In the genomic region with DNA sequence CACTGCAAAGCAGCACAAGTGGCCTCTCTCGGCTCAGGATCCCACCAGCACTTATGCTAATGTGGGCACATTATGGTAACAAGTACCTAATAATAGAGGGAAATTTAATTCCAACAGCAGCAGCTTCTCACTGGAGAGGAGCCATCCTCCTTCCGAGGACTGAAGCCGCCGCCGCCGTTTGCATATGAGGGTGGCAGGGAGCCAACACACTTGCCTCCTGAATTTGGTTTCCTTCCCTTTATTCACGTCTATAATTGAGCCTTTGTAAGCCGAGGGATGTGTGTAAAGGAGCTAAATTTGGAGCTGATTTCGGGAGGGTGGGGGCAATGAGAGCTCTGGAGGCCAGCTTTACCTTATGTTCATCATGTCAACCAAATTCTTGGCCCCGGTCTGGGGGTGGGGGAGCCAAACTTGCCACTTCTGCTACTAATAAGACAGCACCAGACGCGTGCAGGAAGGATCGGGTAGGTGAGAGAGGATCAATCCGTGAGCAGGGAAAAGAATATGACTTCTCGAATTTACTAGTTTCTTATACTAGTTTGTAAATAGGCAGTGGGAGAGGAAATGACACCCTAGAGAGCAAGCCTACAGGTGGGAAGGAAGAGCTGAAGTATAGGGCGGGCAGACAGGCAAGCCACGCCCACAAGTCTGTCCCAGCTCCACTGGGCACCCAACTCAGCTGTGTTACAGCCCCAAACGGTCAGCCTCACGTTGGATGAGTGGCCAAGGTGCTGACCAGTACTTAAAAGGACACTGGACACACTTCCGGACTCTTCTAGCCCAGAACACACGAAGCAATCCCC, we compare ENCODE assay signal across 9 mouse cellular contexts. TPM values are rescaled to one million over a fixed set of nuclear protein-coding genes. Genes with fewer than 3 reads are reported as not detected.
DNase-seq lines count a peak whose midpoint lies in the region; ATAC-seq and TF ChIP-seq lines count a peak whose summit lies in the region.
"Had no signal": no experiment of that assay in that cellular context is flagged by ENCODE, and none has a peak within 500 bp of the region (broad histone marks: within the 10 kb centered on the region; RNA-seq: fewer than 3 reads in every experiment).

No protein-coding gene starts in this region.

- no peaks in the 10 kb centered on the region for H3K36me3 ChIP-seq in kidney, embryonic 15.5 days
- H3K36me3 ChIP-seq in limb, embryonic 14.5 days (ENCODE audit: control insufficient read depth, insufficient read depth, low read length): no peaks in the 10 kb centered on the region
- H3K36me3 ChIP-seq in neural tube, embryonic 12.5 days: no peaks in the 10 kb centered on the region

- peak overlapping the region; percentile 47 for H3K4me2 ChIP-seq in kidney, embryonic 15.5 days
- peak overlapping the region; percentile 36 for H3K4me2 ChIP-seq in limb, embryonic 14.5 days (replicated peaks; ENCODE audit: low read depth, low read length, severe bottlenecking)
- H3K4me2 ChIP-seq in neural tube, embryonic 12.5 days (replicated peaks): peak overlapping the region; percentile 36

- no peak overlapping the region for H3K27ac ChIP-seq in kidney, embryonic 15.5 days
- H3K27ac ChIP-seq in limb, embryonic 14.5 days (replicated peaks; ENCODE audit: low read depth, low read length): peak overlapping the region; percentile 43; the same call in 1 of the 2 replicates
- H3K27ac ChIP-seq in neural tube, embryonic 12.5 days: peak overlapping the region; percentile 50; the same call in 1 of the 2 replicates

- H3K27me3 ChIP-seq in kidney, embryonic 15.5 days: peaks cover 16% of the 10 kb centered on the region
- no peaks in the 10 kb centered on the region for H3K27me3 ChIP-seq in limb, embryonic 14.5 days (ENCODE audit: control insufficient read depth, insufficient read depth, low read length)
- 0 out of 2 replicates have a peak, but pooled peaks cover 2% of the 10 kb centered on the region for H3K27me3 ChIP-seq in neural tube, embryonic 12.5 days (replicated peaks)

- H3K9ac ChIP-seq in kidney, embryonic 15.5 days: no peak overlapping the region
- H3K9ac ChIP-seq in limb, embryonic 14.5 days (ENCODE audit: low read depth, low read length, severe bottlenecking): no peak overlapping the region
- H3K9ac ChIP-seq in neural tube, embryonic 12.5 days: no peak overlapping the region

- peak; percentile 56 for DNase-seq in gastrocnemius, adult 18-20 months (ENCODE audit: low spot score)
- no peak for DNase-seq in gastrocnemius, postnatal 25 days
- DNase-seq in embryo, embryonic 11 days: peak; percentile 51
- DNase-seq in heart, adult 9 months (ENCODE audit: low spot score in 2 of 2): peak; percentile 17 to 29
- DNase-seq in limb, embryonic 14.5 days (ENCODE audit: low spot score): peak; percentile 84
- no peak for DNase-seq in urinary bladder, adult 2 months (ENCODE audit: low spot score)

- H3K9me3 ChIP-seq in kidney, embryonic 15.5 days (replicated peaks): no peaks in the 10 kb centered on the region
- H3K9me3 ChIP-seq in limb, embryonic 14.5 days (ENCODE audit: control insufficient read depth, low read length): no peaks in the 10 kb centered on the region
- no peaks in the 10 kb centered on the region for H3K9me3 ChIP-seq in neural tube, embryonic 12.5 days

- peaks cover 30% of the 10 kb centered on the region for H3K4me1 ChIP-seq in kidney, embryonic 15.5 days
- H3K4me1 ChIP-seq in limb, embryonic 14.5 days (ENCODE audit: control insufficient read depth, insufficient read depth, low read length): peaks cover 15% of the 10 kb centered on the region
- H3K4me1 ChIP-seq in neural tube, embryonic 12.5 days: peaks cover 37% of the 10 kb centered on the region

- no peak for ATAC-seq in kidney, embryonic 15.5 days (replicated peaks; ENCODE audit: low FRiP score)
- peak; percentile 81 for ATAC-seq in limb, embryonic 14.5 days (ENCODE audit: low FRiP score, low read depth)
- peak; percentile 86 for ATAC-seq in neural tube, embryonic 12.5 days (ENCODE audit: low FRiP score, low read depth)

- TF ChIP-seq POLR2A in limb, embryonic 14.5 days (IDR thresholded peaks at IDR 0.05; ENCODE audit: borderline replicate concordance, extremely low read depth, insufficient read depth, insufficient read length): no peak

- 12% methylated on average over 21 of the region's 21 CpGs for WGBS in kidney, embryonic 15.5 days
- 15% methylated on average over 21 of the region's 21 CpGs for WGBS in limb, embryonic 14.5 days
- WGBS in neural tube, embryonic 12.5 days: 19% methylated on average over 21 of the region's 21 CpGs

- peak overlapping the region; percentile 13; the same call in 1 of the 2 replicates for H3K4me3 ChIP-seq in kidney, embryonic 15.5 days (replicated peaks)
- peak overlapping the region; percentile 11; the same call in 1 of the 2 replicates for H3K4me3 ChIP-seq in limb, embryonic 14.5 days (replicated peaks; ENCODE audit: low read length)
- no peak overlapping the region for H3K4me3 ChIP-seq in neural tube, embryonic 12.5 days

RNA-seq across cellular contexts. Expression of a gene that starts 56.8 kb away (rescaled TPM):
- 1 to 10 TPM in 1 of 2 experiments, under 1 TPM in 1; 0.36 to 1.2 TPM for total RNA-seq in gastrocnemius, adult 18-20 months (2021)
- total RNA-seq in gastrocnemius, postnatal 25 days (2021): 1 to 10 TPM in 1 of 2 experiments, under 1 TPM in 1; 0.49 to 1.3 TPM
- 0.21 and 0.36 TPM in 2 replicates for polyA plus RNA-seq in kidney, embryonic 15.5 days (2015; fragmentation: Nextera tagmentation; extraction: Ambion mirVana)
- polyA plus RNA-seq in limb, embryonic 14.5 days (2012; rRNA removed): 1.0 and 1.5 TPM in 2 replicates
- polyA plus RNA-seq in limb, embryonic 14.5 days (2014; fragmentation: Nextera tagmentation; extraction: Ambion mirVana): 0.32 and 0.43 TPM in 2 replicates
- 0.06 and 0.22 TPM in 2 replicates for polyA plus RNA-seq in neural tube, embryonic 12.5 days (2016; fragmentation: Nextera tagmentation; extraction: Ambion mirVana)
- 0.07 TPM in 1 of 2 replicates, not detected in the other for polyA plus RNA-seq in urinary bladder, adult 2 months (2012; rRNA removed)
- total RNA-seq: ES-E14 had no signal

Comparison
In these comparisons a context has a peak if more than half of its experiments do, and no peak if none do; other contexts are left out.
1. DNase-seq: peak in gastrocnemius, adult 18-20 months (single experiment), embryo, embryonic 11 days (single experiment), heart, adult 9 months (2 of 2) and limb, embryonic 14.5 days (single experiment); none in gastrocnemius, postnatal 25 days (single experiment) and urinary bladder, adult 2 months (single experiment).
2. Peak in every context shown above with its lines, with median percentiles within 50 percentile points of each other: H3K4me2 ChIP-seq.